Mouse (Mus musculus) adrenal gland (tissue): ENCODE data around the gene Olfr263.
"Not testable (repeated sequence)": the region's sequence is repeated elsewhere in the genome, so short reads cannot be mapped to it uniquely, and the experiment has no call there.

ENCODE experiments used
- intact Hi-C: fragments of 180-260 bp; cut with DNase I; formaldehyde crosslinking; loops from one replicate; pipeline ENCODE4 v1.15.1; 2025
- long read RNA-seq, 2 experiments: library from polyadenylated mRNA; unstranded; transcript quantifications; one replicate each; pipeline ENCODE4 v2.0.0; 2020; ENCODE audit warnings: borderline replicate concordance in 1 of 2; ENCODE audit not compliant: insufficient replicate concordance in 1 of 2

The Olfr263 gene
- long read RNA-seq, experiment 1 = 0 reads
- long read RNA-seq, experiment 2 = 0 reads

DNA sequence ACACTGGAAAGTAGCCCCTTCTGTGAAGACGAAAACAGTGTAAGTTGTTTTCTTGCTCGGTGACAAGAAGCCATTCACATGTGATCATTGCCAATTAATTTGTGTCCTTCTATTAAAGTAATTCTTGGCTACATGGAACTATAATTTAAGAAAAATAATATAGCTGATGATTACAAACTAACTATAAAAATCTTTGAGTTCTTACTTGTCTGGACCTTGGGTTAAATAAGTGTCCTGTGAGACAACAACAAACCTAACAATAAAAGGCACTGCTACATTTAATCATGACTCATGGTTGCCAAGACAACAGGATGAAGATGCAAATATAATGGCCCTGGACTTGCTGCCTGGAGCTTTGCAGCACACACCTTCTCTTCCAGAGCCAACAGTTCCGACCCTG is at the start of gene Olfr263:
Gene Olfr263, plus strand, starts transcription at position 301 of the 400 bp plus-strand sequence.
- intact Hi-C loops = not testable (repeated sequence)

- intact Hi-C loops = no loop called here
Measured at GRCm38 (mm10) chr13:21082686-21083085, 46.8 kb upstream of the Olfr263 start.

DNA sequence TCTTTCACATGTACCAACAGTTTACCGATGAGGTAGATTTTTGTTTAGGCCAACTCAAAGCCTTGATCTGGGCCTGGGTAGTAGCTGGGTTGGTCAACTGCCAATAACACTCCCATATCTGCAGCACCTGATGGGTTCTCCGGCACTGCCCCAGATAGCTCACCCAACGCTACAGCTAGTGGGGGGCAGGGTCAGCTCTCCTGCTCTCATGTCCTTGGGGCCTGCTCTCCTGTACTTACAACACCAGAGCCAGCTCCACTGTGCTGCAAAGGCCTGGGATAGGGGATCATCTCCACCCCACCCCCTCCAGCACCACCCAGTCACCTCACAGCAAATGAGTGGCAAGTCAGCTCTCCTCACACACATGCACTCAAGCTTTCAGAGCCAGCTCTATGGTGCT is 19.7 kb upstream of the Olfr263 start:
- intact Hi-C loops = no loop called here

GRCm38 (mm10) chr13:21110441-21110840 is 19.0 kb upstream of the Olfr263 start:
- intact Hi-C loops = no loop called here

GRCm38 (mm10) chr13:21111183-21111582 is 18.3 kb upstream of the Olfr263 start, which contains the start of gene Olfr1369-ps1:
Gene Olfr1369-ps1, plus strand, starts transcription at chr13:21111483.
- intact Hi-C loops = not testable (repeated sequence)

GRCm38 (mm10) chr13:21114121-21114520 is 15.3 kb upstream of the Olfr263 start:
- intact Hi-C loops = no loop called here

GRCm38 (mm10) chr13:21142421-21142820 is 13.0 kb downstream of the Olfr263 start:
- intact Hi-C loops = loop anchor here (5.0 kb wide), 1 partner anchor 200 kb away; no protein-coding TSS in a partner anchor

- intact Hi-C loops = no loop called here
Measured at GRCm38 (mm10) chr13:21145767-21146166, 16.3 kb downstream of the Olfr263 start, which contains the start of gene Olfr1368. Gene Olfr1368, minus strand, starts transcription at chr13:21145867.

- intact Hi-C loops = loop anchor here (5.0 kb wide), 1 partner anchor 844 kb away; no protein-coding TSS in a partner anchor
Measured at GRCm38 (mm10) chr13:21155888-21156287, 26.4 kb downstream of the Olfr263 start.

DNA sequence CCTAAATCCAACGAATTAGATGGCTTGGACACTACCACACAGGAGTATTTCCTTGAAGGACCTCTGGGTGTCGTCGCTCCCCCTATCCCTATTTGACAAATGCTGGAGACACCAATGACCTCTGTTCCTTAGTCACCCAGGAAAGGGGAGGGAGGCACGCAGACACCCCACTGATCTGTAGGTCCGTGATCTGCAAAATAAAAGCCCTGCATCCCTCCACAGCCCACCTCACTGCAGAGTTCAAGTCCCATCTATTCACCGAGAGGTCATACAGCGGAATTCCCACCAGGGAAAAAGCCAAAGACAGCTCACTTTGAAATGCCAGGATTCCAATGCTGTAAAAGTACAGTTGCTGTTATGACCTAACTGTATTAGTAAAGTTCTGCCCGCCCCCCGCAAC is 28.6 kb downstream of the Olfr263 start:
- intact Hi-C loops = loop anchor here (2.0 to 5.0 kb wide), 2 partner anchors 217 to 846 kb away; no protein-coding TSS in a partner anchor

DNA sequence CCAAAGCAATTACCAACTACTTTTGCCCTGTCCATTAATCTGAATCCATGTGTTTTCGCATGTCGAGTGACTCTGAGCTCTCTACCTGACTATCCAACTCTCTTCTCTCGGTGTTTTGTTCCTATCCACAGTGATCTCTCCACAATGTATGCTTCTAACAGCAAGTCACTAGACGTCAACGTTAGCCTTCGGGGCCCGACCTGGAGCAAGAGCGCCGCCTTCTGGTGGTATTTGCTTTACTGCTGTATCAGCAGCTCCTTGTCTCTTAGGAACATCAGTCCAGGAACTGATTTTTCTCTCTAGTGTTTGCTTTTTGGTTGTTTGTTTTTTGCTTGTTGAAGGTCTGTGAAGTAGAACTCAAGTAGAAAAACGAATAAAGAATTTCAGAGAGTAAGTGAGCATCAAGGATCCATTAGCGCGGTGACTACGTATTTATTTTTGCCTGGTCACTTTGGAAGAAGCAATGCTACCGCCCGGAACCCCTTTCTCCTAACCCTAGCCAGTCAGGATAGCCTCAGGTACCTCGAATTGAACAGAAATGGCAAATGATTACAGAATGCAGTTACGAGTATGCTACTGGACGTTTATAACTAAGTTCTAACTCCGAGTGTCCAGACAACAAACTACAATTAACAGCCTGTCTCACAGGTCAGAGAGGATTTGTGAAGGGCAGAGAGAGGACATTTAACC is 29.5 kb downstream of the Olfr263 start:
- intact Hi-C loops = loop anchor here (2.0 to 5.0 kb wide), 2 partner anchors 218 to 847 kb away; no protein-coding TSS in a partner anchor

- intact Hi-C loops = loop anchor here (2.0 to 5.0 kb wide), 2 partner anchors 219 to 847 kb away; no protein-coding TSS in a partner anchor
Measured at GRCm38 (mm10) chr13:21159475-21159819, 30.0 kb downstream of the Olfr263 start.

DNA sequence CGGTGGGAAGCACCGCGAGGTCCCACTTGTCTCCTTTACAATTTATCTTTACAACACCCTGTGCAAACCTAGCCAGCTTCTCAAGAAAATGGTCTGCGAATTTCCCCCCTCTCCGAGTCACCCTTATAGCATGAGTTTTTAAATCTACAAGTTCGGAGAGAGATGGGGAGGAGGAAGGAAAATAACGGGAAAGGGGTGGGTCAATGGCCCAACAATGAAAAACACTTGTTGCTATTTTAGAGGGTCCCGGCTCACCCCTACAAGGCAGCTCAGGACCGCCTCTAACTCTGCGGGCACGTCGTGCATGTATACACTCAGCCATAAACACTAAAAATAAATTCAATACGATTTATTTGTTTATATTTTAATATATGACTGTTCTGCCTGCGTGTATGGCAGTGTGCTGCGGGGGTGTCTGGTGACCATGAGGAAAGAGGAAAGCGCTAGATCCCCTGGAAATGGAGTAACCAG is 30.6 kb downstream of the Olfr263 start:
- intact Hi-C loops = loop anchor here (5.0 to 10.0 kb wide), 4 partner anchors 42 to 1765 kb away; partner anchors contain the start of gene Stard3nl

DNA sequence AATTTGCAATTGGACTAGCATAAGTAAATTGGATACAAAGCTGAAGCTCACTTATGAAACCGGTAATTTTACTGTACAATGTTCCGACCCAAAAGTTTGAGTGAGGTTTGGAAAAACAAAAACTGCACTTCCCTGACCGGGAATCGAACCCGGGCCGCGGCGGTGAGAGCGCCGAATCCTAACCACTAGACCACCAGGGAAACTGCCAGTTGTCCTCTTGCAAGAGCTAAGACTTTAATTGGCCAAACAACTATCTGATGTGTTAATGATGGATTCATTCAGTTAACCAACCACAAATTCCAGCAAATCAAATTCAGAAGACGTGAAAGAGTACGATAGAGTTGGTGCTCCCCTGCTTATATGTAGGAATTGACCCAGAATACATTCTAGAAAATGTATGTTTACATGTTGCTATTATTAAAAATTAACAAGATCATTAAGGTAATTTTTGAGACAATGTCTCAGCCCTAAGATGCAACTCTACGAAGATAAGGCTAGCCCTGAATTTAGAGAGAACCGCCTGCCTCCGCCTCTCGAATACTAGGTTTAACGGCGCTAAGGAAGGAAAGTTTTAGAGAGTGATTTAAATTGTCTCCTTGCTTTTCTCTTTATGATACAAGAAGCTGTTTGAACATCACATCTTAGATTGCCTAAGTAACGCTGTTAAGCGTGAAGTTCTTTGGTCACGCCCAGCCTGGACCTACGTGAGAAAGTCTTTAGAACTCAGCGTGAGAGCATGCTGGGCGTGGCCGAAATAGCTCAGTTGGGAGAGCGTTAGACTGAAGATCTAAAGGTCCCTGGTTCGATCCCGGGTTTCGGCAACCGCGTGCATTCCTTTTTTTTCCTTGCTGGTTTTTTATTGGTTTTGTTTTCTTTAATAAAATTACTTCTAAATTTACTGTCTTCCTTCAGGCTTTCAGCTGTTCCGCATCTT is 31.5 kb downstream of the Olfr263 start:
- intact Hi-C loops = loop anchor here (5.0 to 10.0 kb wide), 4 partner anchors 41 to 1766 kb away; partner anchors contain the start of gene Stard3nl

DNA sequence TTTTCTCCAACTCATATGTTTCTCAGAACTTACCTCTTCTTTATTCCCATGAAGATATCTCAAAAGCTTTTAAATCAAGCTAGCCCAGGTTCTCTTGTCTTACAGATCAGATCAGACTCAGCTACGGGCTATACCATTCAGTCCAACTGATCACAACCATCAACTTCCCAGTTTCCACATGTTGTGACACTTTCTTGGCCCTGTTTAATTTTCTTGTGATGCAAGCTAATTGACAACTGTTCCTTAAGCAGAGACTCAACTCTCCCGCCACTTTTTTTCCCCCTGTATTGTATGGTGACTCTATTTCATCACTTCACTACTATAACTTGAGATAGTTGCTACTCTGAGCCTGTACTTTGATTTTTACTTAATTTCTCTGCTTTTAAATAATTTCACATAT is 32.2 kb downstream of the Olfr263 start:
- intact Hi-C loops = loop anchor here (5.0 to 10.0 kb wide), 4 partner anchors 41 to 1767 kb away; partner anchors contain the start of gene Stard3nl

- intact Hi-C loops = loop anchor here (5.0 to 10.0 kb wide), 4 partner anchors 40 to 1768 kb away; partner anchors contain the start of gene Stard3nl
Measured at GRCm38 (mm10) chr13:21162591-21162990, 33.2 kb downstream of the Olfr263 start.

DNA sequence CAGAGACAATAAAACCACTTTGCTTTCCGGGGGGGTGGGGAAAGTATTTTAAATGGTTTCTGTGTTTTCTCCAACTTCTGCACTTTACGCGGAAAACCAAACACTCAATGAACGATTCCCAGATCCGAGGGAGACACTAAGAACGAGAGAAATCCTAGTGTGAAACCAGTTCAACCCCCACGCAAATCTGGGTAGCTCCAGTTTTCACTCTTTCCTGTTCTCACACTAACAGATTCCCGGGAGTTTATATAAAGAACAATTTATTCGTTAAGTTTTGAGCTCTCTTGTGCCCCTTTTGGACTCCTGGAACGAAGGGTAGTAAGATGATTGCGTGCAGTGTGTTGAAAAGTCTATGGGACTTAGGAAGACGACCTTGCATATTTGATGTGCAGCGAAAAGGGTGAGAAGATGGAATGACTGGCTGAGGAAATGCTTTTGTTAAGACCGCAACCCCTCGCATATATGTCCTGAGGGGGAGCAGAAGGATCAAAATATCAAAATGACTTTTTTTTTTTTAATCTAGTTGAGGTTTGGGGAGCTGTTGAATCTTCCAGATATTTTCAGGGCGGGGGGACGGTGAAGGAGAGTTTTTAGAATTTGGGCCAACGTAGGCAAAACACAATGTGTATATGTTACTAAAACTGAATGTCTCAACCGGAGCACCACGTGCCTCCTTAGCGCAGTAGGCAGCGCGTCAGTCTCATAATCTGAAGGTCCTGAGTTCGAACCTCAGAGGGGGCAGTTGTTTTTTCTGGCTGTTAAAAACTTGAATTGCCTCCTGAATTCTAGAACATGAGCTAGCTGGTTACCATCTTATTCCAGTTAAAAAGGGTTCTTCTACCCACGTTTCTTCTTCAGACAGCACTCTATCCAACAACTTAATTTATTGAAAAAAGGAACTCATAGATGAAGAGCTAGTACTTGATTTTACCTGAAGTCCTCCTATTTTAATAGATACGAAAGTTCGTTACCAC is 37.8 kb downstream of the Olfr263 start:
- intact Hi-C loops = loop anchor here (5.0 to 10.0 kb wide), 3 partner anchors 160 to 1772 kb away; partner anchors contain the start of gene Stard3nl

DNA sequence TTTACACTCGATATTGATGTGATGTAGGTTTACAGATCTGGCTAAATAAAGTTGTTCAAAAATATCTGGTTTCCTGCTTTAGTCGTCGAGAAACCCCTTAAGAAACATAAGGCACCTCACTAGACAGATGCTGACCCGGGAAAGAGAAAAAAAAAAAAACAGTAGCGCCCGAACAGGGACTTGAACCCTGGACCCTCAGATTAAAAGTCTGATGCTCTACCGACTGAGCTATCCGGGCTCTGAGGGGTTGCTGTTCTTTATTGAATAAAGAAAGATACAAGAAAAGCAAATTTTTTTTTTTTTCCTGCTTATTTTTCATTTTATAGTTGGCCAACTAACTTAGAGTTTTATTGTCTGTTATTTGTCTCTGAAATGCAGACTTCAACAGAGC is 38.5 kb downstream of the Olfr263 start:
- intact Hi-C loops = loop anchor here (5.0 to 10.0 kb wide), 3 partner anchors 159 to 1773 kb away; partner anchors contain the start of gene Stard3nl

GRCm38 (mm10) chr13:21168371-21169011 is 39.1 kb downstream of the Olfr263 start:
- intact Hi-C loops = loop anchor here (5.0 to 10.0 kb wide), 3 partner anchors 159 to 1774 kb away; partner anchors contain the start of gene Stard3nl
